Mouse (Mus musculus) midbrain, embryonic 12.5 days (tissue): ENCODE measurements around the gene Iqsec3. TPM values are rescaled to one million over a fixed set of nuclear protein-coding genes. Genes with fewer than 3 reads are reported as not detected.

Experiments
- ATAC-seq: fragments of 200-750 bp; cut with Nextera tagmentation; 2 replicates; pipeline ENCODE4 v1.8.0; 2017; ENCODE audit warnings: low read depth, moderate TSS enrichment, moderate library complexity; ENCODE audit not compliant: low FRiP score
- H3K27ac ChIP-seq: fragments of 300-500 bp; sonication (generic); replicated peaks from 2 replicates; pipeline ENCODE4 v1.5.1; 2016; ENCODE audit warnings: mild to moderate bottlenecking
- H3K27me3 ChIP-seq: fragments of 300-500 bp; sonication (generic); 2 replicates; pipeline ENCODE4 v1.6.1; 2016; ENCODE audit warnings: mild to moderate bottlenecking
- H3K36me3 ChIP-seq: fragments of 300-500 bp; sonication (generic); 2 replicates; pipeline ENCODE4 v1.6.1; 2016
- H3K4me1 ChIP-seq: fragments of 300-500 bp; sonication (generic); 2 replicates; pipeline ENCODE4 v1.6.1; 2016
- H3K4me2 ChIP-seq: fragments of 300-500 bp; sonication (generic); replicated peaks from 2 replicates; pipeline ENCODE4 v1.6.1; 2016; ENCODE audit warnings: mild to moderate bottlenecking, moderate library complexity
- H3K4me3 ChIP-seq: fragments of 300-500 bp; sonication (generic); 2 replicates; pipeline ENCODE4 v1.5.1; 2016; ENCODE audit warnings: mild to moderate bottlenecking
- H3K9ac ChIP-seq: fragments of 300-500 bp; sonication (generic); replicated peaks from 2 replicates; pipeline ENCODE4 v1.6.1; 2016; ENCODE audit warnings: mild to moderate bottlenecking, moderate library complexity
- H3K9me3 ChIP-seq: fragments of 300-500 bp; sonication (generic); 2 replicates; pipeline ENCODE4 v1.6.1; 2016; ENCODE audit warnings: mild to moderate bottlenecking
- WGBS: fragments of 180-500 bp; shearing (Covaris S2); methylation state at CpG from one replicate; pipeline ENCODE4 v1.1.7; 2016; 5-methylcytosine and 5-hydroxymethylcytosine counted together
- polyA plus RNA-seq: library from polyadenylated mRNA; unstranded; fragments of >200 nt; fragmentation: Nextera tagmentation; extraction: Ambion mirVana; gene quantifications from 2 replicates; pipeline ENCODE4 v1.2.1, GENCODE M21; 2016

The Iqsec3 gene
- polyA plus RNA-seq, result 3.0 and 3.3 TPM in 2 replicates

DNA sequence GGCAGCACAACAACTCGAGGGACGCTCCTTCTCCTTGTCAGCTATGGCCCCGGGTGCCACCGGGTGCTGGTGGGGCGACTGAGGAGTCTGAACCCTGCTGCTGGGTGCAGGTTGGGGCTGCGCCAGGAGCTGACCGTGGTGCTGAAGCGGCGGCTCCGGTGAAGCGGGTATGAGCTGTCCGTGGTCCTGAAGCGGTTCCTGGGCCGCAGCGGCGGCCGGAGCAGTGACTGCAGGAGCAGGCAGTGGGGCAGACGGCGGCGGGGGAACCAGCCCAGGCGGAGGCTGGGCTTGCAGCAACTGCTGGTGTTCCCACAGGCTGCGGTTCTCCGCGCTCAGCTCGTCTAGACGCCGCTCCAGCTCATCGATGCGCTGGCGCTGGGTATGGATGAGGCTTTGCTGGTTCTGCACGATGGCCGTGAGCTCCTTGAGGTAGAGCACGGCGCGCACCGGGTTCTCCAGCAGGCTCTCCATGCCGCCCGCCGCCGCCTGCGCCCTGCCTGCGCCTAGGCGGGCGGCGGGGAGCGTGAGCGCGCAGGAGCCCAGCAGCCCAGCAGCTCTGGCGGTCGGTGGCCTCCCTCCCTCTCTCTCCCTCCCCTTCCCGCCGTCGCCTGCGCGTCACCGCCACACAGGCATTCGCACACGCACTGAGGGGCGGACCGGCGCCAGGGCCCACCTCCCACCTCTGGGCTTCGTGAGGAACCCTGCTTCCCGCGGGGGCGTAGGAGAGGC lies at the start of gene Iqsec3:
Gene Iqsec3, minus strand, starts transcription at position 586 of the 729 bp plus-strand sequence.
- Histone ChIP-seq H3K4me2 (peak within 1 kb of the TSS; percentile 63), H3K36me3 (no peaks in the 10 kb centered on the region), H3K9me3 (no peaks in the 10 kb centered on the region), H3K4me3 (peak within 1 kb of the TSS; percentile 55), H3K4me1 (peaks cover 10% of the 10 kb centered on the region), H3K9ac (peak within 1 kb of the TSS; percentile 52), H3K27me3 (peaks cover 26% of the 10 kb centered on the region), H3K27ac (peak within 1 kb of the TSS; percentile 87)
- peak; percentile 93 for ATAC-seq
- under 1% methylated on average over 61 of the region's 65 CpGs for WGBS

DNA sequence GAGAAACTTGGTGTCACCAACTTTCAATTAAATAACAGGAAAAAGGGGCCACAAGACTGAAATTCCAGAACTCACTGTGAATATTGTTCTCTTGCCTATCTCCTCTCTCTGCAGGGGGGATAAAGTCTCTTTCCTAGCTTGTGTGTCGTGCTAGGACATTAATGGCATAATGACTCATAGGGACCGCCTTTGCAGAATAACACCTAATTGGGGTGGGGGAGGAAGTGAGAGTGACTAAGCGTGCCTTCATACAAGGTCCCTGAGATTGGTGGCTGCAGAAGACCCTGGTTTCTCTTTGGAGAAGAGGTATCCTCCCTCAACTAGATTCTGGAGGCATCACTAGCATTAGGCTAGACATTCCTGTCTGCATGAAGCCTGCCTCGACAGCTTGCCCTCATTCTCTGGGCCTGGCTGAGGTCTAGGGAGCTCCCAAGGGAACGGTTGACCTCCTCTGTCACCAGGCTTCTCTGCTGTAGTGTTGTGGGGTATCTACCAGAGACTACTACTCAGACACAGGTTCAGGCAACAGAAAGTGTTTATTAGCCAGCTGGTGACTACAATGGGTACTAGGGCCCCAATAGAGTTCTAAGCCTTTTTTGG lies 48.7 kb upstream of the Iqsec3 start:
- Histone ChIP-seq H3K9ac (no peak overlapping the region), H3K4me3 (no peak overlapping the region), H3K36me3 (no peaks in the 10 kb centered on the region), H3K4me2 (no peak overlapping the region), H3K4me1 (0 out of 2 replicates have a peak, but pooled peaks cover 6% of the 10 kb centered on the region), H3K9me3 (no peaks in the 10 kb centered on the region), H3K27ac (no peak overlapping the region), H3K27me3 (no peaks in the 10 kb centered on the region)
- 84% methylated on average over 5 of the region's 5 CpGs for WGBS
- ATAC-seq, result no peak

DNA sequence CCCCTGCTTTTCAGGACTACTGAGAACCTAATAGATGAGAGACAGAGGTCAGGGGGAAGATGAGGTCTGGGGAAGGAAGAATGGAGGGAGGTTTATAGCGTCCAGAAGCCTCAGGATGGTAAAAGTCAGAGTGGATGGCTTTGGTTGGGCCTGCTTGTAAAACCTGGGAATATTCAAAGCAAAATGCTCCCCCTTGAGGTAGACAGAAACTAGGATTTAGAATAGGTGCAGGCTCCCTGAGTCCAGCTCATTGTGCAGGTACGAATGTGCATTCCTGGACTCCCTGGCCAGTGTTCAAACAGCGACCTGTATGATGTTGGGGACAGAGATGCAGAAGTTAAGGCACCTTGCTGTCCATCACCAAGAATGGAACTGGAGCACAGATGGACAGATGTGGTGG lies 47.6 kb upstream of the Iqsec3 start:
- no peak for ATAC-seq
- WGBS, result 83% methylated on average over 3 of the region's 3 CpGs

DNA sequence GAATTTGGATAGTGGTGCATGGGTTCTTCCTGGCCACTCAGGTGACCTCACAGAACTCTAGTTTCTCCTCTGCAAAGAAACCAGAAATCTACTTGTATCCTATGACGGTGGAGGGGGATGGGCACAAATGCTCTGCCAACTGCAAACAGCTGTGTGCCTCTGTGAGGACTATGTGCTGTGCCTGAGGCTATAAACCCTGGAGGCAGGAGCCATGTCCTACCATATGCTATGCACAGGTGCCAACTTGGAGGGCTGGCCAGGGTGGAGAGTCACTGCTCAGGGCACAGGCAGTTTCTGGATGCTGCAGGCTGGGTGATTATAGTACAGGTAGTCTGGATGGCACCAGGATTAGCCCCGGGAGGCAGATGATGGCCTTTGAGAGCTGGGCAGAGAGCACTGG lies 46.4 kb upstream of the Iqsec3 start:
- no peaks in the 10 kb centered on the region for H3K27me3 ChIP-seq
- no peaks in the 10 kb centered on the region for H3K36me3 ChIP-seq
- no peak overlapping the region for H3K4me2 ChIP-seq
- no peaks in the 10 kb centered on the region for H3K9me3 ChIP-seq
- 84% methylated on average over 2 of the region's 2 CpGs for WGBS
- H3K9ac ChIP-seq, result no peak overlapping the region
- ATAC-seq, result no peak
- 0 out of 2 replicates have a peak, but pooled peaks cover 6% of the 10 kb centered on the region for H3K4me1 ChIP-seq
- H3K4me3 ChIP-seq, result no peak overlapping the region
- H3K27ac ChIP-seq, result no peak overlapping the region

More for the DNA sequence above, 47.6 kb upstream of the Iqsec3 start:
- Histone ChIP-seq H3K4me1 (0 out of 2 replicates have a peak, but pooled peaks cover 6% of the 10 kb centered on the region), H3K4me2 (no peak overlapping the region), H3K36me3 (no peaks in the 10 kb centered on the region), H3K27me3 (no peaks in the 10 kb centered on the region), H3K4me3 (no peak overlapping the region), H3K9me3 (no peaks in the 10 kb centered on the region), H3K9ac (no peak overlapping the region), H3K27ac (no peak overlapping the region)

DNA sequence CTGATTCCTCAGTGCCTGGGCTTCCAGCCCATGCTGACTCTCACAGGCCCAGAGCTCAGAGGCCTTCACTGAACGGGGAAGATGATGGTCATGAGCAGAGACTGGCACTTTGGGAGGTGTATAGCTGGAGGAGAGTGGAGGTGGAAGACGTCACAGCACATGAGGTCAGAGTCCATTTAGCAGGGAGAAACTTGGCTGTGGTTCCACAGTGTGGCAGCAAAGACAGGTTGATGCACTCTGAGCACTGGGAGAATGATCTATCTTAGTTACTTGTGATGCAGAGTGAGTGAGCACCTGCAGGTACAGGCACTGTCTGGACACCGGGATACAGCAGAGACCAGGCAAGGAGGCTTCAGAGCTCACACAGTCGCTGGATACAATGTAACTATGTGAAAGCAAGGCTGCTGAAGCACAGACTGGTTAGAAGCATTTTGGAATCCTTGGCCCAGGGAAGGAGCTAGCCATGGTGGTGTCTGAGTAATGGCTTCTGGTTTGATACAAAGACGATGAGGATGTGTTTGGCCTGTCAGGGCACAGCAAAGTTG lies 45.9 kb upstream of the Iqsec3 start:
- Histone ChIP-seq H3K27me3 (no peaks in the 10 kb centered on the region), H3K9me3 (no peaks in the 10 kb centered on the region), H3K9ac (no peak overlapping the region), H3K4me1 (0 out of 2 replicates have a peak, but pooled peaks cover under 1% of the 10 kb centered on the region), H3K36me3 (no peaks in the 10 kb centered on the region), H3K4me3 (no peak overlapping the region), H3K4me2 (no peak overlapping the region), H3K27ac (no peak overlapping the region)
- 85% methylated on average over 5 of the region's 5 CpGs for WGBS
- ATAC-seq, result no peak

DNA sequence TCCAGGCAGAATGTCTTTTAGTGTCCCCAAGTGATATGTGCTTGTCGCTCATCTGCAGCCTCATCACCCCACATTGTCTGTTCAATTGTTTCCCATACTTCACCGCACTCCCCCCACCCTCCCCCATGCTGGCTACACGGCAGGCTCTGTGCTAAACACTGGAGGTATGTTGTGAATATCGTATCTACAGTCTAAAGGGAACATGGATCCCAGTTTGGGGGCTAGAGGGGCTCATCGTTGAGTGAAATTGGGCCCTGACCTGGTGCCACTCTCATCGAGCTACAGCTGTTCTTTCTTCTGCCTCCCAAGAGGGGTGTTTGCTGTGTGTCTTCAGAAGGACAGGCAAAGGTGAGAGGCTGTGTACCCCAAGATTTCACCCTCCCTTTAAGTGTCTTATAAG lies 44.2 kb upstream of the Iqsec3 start:
- 81% methylated on average over 6 of the region's 6 CpGs for whole genome bisulfite sequencing
- H3K36me3 ChIP-seq, result no peaks in the 10 kb centered on the region

DNA sequence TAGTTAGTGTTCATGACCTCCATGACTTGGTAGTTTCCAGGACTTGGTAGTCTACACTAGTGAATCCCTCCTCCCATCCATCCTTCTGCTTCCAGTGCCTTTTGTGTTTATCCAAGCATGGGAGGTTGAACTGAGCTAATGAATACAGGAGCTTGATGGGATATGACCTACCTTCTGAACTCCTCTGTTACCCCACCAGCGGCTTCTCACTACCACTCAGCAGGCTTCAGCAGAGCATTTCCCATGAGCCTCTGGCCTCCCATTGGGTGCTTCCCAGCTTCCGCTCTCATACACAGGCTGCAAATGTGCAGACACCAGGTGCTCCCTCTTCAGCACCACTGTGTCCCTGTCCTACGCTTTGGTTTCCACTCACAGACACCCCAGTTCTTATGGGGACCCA lies 36.9 kb upstream of the Iqsec3 start:
- Histone ChIP-seq H3K27ac (no peak overlapping the region), H3K4me1 (no peaks in the 10 kb centered on the region), H3K27me3 (no peaks in the 10 kb centered on the region), H3K9me3 (no peaks in the 10 kb centered on the region), H3K4me2 (no peak overlapping the region), H3K4me3 (no peak overlapping the region), H3K36me3 (no peaks in the 10 kb centered on the region), H3K9ac (no peak overlapping the region)
- ATAC-seq, result no peak
- 85% methylated on average over 3 of the region's 3 CpGs for WGBS

More for the DNA sequence above, 44.2 kb upstream of the Iqsec3 start:
- no peaks in the 10 kb centered on the region for H3K9me3 ChIP-seq
- ATAC-seq, result no peak
- no peaks in the 10 kb centered on the region for H3K4me1 ChIP-seq
- H3K4me2 ChIP-seq, result no peak overlapping the region
- H3K9ac ChIP-seq, result no peak overlapping the region
- H3K4me3 ChIP-seq, result no peak overlapping the region
- H3K27ac ChIP-seq, result no peak overlapping the region
- H3K27me3 ChIP-seq, result no peaks in the 10 kb centered on the region

DNA sequence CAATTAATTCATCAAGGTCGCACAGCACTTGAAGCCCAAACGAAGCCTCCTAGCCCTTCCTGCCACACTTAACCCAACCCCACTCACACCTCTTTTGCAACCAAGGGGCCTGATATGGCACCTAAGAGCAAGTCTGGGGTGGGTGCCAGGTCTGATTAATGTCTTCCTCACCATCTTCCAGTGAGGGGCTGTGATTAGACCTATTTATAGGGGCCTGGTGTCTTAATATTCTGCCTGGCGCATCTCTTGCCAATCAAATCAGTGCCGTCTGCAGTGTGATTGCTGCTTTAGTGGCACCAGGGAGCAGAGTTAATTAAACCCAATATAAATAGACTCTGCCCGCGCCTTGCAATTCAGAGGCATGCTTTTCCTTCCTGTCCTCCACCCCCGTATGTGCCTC lies 36.4 kb upstream of the Iqsec3 start:
- no peak for ATAC-seq
- WGBS, result 88% methylated on average over 7 of the region's 7 CpGs
- Histone ChIP-seq H3K9me3 (no peaks in the 10 kb centered on the region), H3K36me3 (no peaks in the 10 kb centered on the region), H3K4me3 (no peak overlapping the region), H3K4me2 (no peak overlapping the region), H3K9ac (no peak overlapping the region), H3K27me3 (no peaks in the 10 kb centered on the region), H3K4me1 (no peaks in the 10 kb centered on the region), H3K27ac (no peak overlapping the region)

DNA sequence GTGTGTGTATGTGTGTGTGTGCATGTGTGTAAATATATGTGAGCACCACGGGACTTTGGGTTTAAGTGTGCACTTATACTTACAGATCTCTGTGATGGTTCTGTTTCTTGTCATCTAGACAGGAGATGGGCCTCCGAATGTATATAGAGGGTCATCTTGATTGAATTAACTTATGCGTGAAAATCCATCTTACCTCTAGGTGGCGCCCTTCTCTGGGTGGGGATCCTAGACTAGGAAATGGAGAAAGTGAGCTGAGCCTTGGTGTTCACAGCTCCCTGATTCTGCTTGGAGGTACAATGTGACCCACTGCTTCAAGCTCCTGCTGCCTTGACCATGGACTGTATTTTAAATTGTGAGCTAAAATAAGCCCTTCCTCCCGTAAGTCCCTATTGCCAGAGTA lies 34.8 kb upstream of the Iqsec3 start:
- no peaks in the 10 kb centered on the region for H3K27me3 ChIP-seq
- no peaks in the 10 kb centered on the region for H3K36me3 ChIP-seq
- no peak overlapping the region for H3K4me2 ChIP-seq
- no peaks in the 10 kb centered on the region for H3K4me1 ChIP-seq
- no peak overlapping the region for H3K9ac ChIP-seq
- ATAC-seq, result no peak
- H3K9me3 ChIP-seq, result no peaks in the 10 kb centered on the region
- no peak overlapping the region for H3K4me3 ChIP-seq
- no peak overlapping the region for H3K27ac ChIP-seq
- WGBS, result 68% methylated on average over 5 of the region's 5 CpGs

DNA sequence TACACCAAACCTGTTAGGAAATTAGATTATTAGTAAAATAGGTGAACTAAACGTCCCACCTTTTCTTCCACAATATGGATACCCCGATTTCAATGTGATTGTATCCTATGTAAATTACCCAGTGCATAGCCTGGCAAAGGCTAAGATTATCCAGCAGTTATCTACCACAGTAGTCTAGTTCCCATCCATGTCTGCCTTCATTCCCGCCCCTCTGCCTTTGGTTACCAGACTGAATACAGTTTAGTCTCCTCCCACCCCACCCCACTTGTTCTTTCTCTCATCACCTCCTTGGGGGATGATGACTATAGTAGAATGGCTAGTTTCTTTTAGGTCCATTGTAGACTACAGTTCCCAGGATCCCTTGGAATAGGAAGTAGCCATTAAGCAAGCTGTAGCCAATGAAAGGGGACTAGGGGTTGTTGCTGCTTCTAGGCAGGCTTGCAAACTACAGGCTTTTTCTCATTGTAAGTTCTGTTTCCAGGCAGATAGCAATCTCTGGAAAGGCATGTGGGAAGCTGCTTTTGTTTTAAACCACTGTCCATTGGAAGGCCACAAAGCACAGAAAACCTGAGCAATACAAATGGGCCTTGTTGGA lies 27.7 kb upstream of the Iqsec3 start:
- no peak overlapping the region for H3K9ac ChIP-seq
- H3K36me3 ChIP-seq, result no peaks in the 10 kb centered on the region
- WGBS, result 62% methylated on average over 3 of the region's 3 CpGs
- H3K4me1 ChIP-seq, result peaks cover 7% of the 10 kb centered on the region; the same call in 1 of the 2 replicates
- H3K4me2 ChIP-seq, result no peak overlapping the region
- ATAC-seq, result peak; percentile 46; the same call in 1 of the 2 replicates
- no peak overlapping the region for H3K27ac ChIP-seq
- no peaks in the 10 kb centered on the region for H3K27me3 ChIP-seq
- H3K4me3 ChIP-seq, result no peak overlapping the region
- H3K9me3 ChIP-seq, result no peaks in the 10 kb centered on the region

DNA sequence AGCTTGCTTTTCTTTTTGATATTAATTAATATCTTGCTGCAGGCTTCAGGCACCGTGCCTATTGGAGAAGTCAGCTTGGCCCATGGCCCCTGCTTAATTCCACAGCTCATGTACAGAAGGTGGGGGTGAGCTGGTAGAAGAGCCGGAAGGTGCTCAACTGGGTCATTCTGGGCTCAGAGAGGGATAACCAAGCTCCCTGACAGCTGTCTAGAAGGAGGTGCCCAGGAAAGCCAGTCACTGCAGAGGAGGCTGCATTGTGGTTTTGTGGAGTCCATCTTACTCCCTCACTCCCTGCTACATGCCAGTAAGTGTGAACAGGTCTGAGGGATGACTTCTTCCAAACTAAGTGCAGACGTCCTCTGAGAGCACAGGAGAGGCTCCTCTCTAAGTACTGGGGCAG lies 26.4 kb upstream of the Iqsec3 start:
- Histone ChIP-seq H3K9ac (no peak overlapping the region), H3K27me3 (no peaks in the 10 kb centered on the region), H3K4me1 (peaks cover 12% of the 10 kb centered on the region; the same call in 1 of the 2 replicates), H3K36me3 (no peaks in the 10 kb centered on the region), H3K4me3 (no peak overlapping the region), H3K4me2 (no peak overlapping the region), H3K27ac (no peak overlapping the region), H3K9me3 (no peaks in the 10 kb centered on the region)
- no peak for ATAC-seq
- WGBS, result 71% methylated on average over 3 of the region's 3 CpGs
